In the genomic region with DNA sequence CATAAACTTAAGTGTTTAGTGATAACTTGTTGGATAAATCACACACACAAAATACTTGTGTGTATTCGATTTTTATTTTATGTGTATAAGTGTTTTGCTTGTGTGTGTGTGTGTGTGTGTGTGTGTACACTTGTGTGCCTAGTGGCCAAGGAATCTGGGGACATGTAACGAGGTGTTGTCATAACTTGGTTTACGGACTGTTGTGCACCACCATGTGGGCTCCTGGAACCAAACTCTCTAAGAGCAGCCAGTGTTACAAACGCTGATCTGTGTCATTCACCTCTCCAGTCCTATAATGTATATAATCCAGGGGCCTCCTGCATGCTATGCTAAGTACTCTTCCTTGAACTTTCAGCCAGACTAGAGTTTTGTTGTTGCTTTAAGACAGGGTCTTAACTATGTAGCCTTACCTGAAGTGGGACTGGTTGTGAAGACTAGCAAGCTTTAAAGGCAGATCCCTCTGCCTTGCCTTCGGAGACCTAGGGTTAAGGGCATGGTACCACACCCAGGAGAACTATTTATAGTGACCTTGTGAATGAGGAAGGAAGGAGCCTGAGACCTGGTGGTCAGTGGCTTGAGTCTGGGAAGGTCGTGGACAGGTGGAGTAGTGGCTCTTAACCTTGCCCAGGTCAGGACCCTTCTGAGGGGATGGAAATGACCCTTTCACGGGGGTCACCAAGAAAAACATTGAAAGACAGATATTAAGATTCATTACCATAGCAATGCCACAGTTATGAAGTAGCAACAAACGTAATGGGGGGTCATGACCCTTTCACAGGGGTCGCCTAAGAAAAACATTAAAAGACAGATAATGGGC, we compare ENCODE assay signal across 10 mouse cellular contexts. TPM values are rescaled to one million over a fixed set of nuclear protein-coding genes. Genes with fewer than 3 reads are reported as not detected.
DNase-seq lines count a peak whose midpoint lies in the region; ATAC-seq lines count a peak whose summit lies in the region.
"Had no signal": no experiment of that assay in that cellular context is flagged by ENCODE, and none has a peak within 500 bp of the region (broad histone marks: within the 10 kb centered on the region; RNA-seq: fewer than 3 reads in every experiment).

No protein-coding gene starts in this region.

- peak; percentile 83 for DNase-seq in midbrain, embryonic 11.5 days (ENCODE audit: low spot score, missing footprints)
- no peak for DNase-seq in limb, embryonic 11.5 days (ENCODE audit: low spot score)
- DNase-seq in left cerebral cortex, adult 18-20 months (ENCODE audit: low spot score in 2 of 2), result no peak
- no peak for DNase-seq in spleen, adult 12 weeks (ENCODE audit: low spot score)
- DNase-seq: left cerebral cortex, postnatal 4 days had no signal

- WGBS in midbrain, embryonic 11.5 days, result 80% methylated on average over 9 of the region's 9 CpGs
- 82% methylated on average over 9 of the region's 9 CpGs for WGBS in midbrain, embryonic 16.5 days
- 67% methylated on average over 9 of the region's 9 CpGs for WGBS in limb, embryonic 11.5 days
- 47% methylated on average over 9 of the region's 9 CpGs for WGBS in stomach, embryonic 16.5 days

- no peak for ATAC-seq in erythroblast, adult 5-6 weeks (replicated peaks; ENCODE audit: low FRiP score, poor library complexity, severe bottlenecking)
- no peak for ATAC-seq in midbrain, embryonic 11.5 days (ENCODE audit: low FRiP score)
- no peak for ATAC-seq in midbrain, embryonic 16.5 days
- no peak for ATAC-seq in limb, embryonic 11.5 days (ENCODE audit: insufficient number of reproducible peaks, low FRiP score, low TSS enrichment, low read depth)
- no peak for ATAC-seq in stomach, embryonic 16.5 days (ENCODE audit: insufficient read depth, low FRiP score)

- H3K4me1 ChIP-seq in erythroblast, embryonic 14.5 days (ENCODE audit: control insufficient read depth), result peaks cover 59% of the 10 kb centered on the region
- peaks cover 25% of the 10 kb centered on the region for H3K4me1 ChIP-seq in midbrain, embryonic 11.5 days (ENCODE audit: control insufficient read depth, insufficient read depth, low read length)
- peaks cover 19% of the 10 kb centered on the region for H3K4me1 ChIP-seq in midbrain, embryonic 16.5 days (ENCODE audit: control insufficient read depth, insufficient read depth, low read length)
- peaks cover 16% of the 10 kb centered on the region for H3K4me1 ChIP-seq in limb, embryonic 11.5 days (ENCODE audit: control insufficient read depth, insufficient read depth, low read length)
- peaks cover 31% of the 10 kb centered on the region for H3K4me1 ChIP-seq in stomach, embryonic 16.5 days (ENCODE audit: control insufficient read depth, insufficient read depth, low read length)

- peak overlapping the region; percentile 97 for H3K4me2 ChIP-seq in midbrain, embryonic 11.5 days
- H3K4me2 ChIP-seq in midbrain, embryonic 16.5 days (ENCODE audit: low read length), result no peak overlapping the region
- peak overlapping the region; percentile 82; the same call in 1 of the 2 replicates for H3K4me2 ChIP-seq in limb, embryonic 11.5 days (ENCODE audit: low read depth, severe bottlenecking)
- peak overlapping the region; percentile 98 for H3K4me2 ChIP-seq in stomach, embryonic 16.5 days (ENCODE audit: low read depth, low read length)

- peak overlapping the region; percentile 96 for H3K9ac ChIP-seq in midbrain, embryonic 11.5 days (ENCODE audit: low read length)
- no peak overlapping the region; the same call in 1 of the 2 replicates for H3K9ac ChIP-seq in midbrain, embryonic 16.5 days (ENCODE audit: low read depth, low read length)
- H3K9ac ChIP-seq in limb, embryonic 11.5 days (ENCODE audit: low read length), result peak overlapping the region; percentile 91; the same call in 1 of the 2 replicates
- peak overlapping the region; percentile 92 for H3K9ac ChIP-seq in stomach, embryonic 16.5 days (ENCODE audit: low read length)

- no peaks in the 10 kb centered on the region for H3K27me3 ChIP-seq in erythroblast, embryonic 14.5 days (ENCODE audit: control insufficient read depth)
- no peaks in the 10 kb centered on the region for H3K27me3 ChIP-seq in midbrain, embryonic 11.5 days (ENCODE audit: control insufficient read depth, insufficient read depth, low read length)
- H3K27me3 ChIP-seq in midbrain, embryonic 16.5 days (ENCODE audit: control insufficient read depth, insufficient read depth, low read depth, low read length), result no peaks in the 10 kb centered on the region
- H3K27me3 ChIP-seq in limb, embryonic 11.5 days (ENCODE audit: control insufficient read depth, insufficient read depth, low read length), result no peaks in the 10 kb centered on the region
- H3K27me3 ChIP-seq in stomach, embryonic 16.5 days (ENCODE audit: control insufficient read depth, insufficient read depth, low read length), result no peaks in the 10 kb centered on the region

- H3K27ac ChIP-seq in midbrain, embryonic 11.5 days (ENCODE audit: low read depth, low read length), result no peak overlapping the region
- H3K27ac ChIP-seq in midbrain, embryonic 16.5 days (ENCODE audit: low read length), result no peak overlapping the region
- H3K27ac ChIP-seq in limb, embryonic 11.5 days (replicated peaks; ENCODE audit: low read depth, low read length), result no peak overlapping the region
- H3K27ac ChIP-seq in stomach, embryonic 16.5 days (ENCODE audit: low read length), result no peak overlapping the region

- H3K36me3 ChIP-seq in erythroblast, embryonic 14.5 days (ENCODE audit: control insufficient read depth), result peaks cover 60% of the 10 kb centered on the region
- H3K36me3 ChIP-seq in midbrain, embryonic 11.5 days (ENCODE audit: control insufficient read depth, insufficient read depth, low read length), result peaks cover 24% of the 10 kb centered on the region
- H3K36me3 ChIP-seq in midbrain, embryonic 16.5 days (ENCODE audit: control insufficient read depth, insufficient read depth, low read length), result peaks cover 22% of the 10 kb centered on the region
- peaks cover 26% of the 10 kb centered on the region for H3K36me3 ChIP-seq in limb, embryonic 11.5 days (ENCODE audit: control insufficient read depth, insufficient read depth, low read length)
- peaks cover 17% of the 10 kb centered on the region for H3K36me3 ChIP-seq in stomach, embryonic 16.5 days (ENCODE audit: control insufficient read depth, insufficient read depth, low read length)

- no peaks in the 10 kb centered on the region for H3K9me3 ChIP-seq in erythroblast, embryonic 14.5 days (ENCODE audit: control insufficient read depth, low read length)
- no peaks in the 10 kb centered on the region for H3K9me3 ChIP-seq in midbrain, embryonic 11.5 days (ENCODE audit: control insufficient read depth, low read length)
- H3K9me3 ChIP-seq in midbrain, embryonic 16.5 days (replicated peaks; ENCODE audit: control insufficient read depth, low read length, poor library complexity, severe bottlenecking), result no peaks in the 10 kb centered on the region
- H3K9me3 ChIP-seq in limb, embryonic 11.5 days (ENCODE audit: control insufficient read depth, low read length), result no peaks in the 10 kb centered on the region
- H3K9me3 ChIP-seq in stomach, embryonic 16.5 days (replicated peaks; ENCODE audit: control insufficient read depth, low read length), result no peaks in the 10 kb centered on the region

- peak overlapping the region; percentile 87 for H3K4me3 ChIP-seq in erythroblast, embryonic 14.5 days (replicated peaks)
- peak overlapping the region; percentile 5; the same call in 1 of the 2 replicates for H3K4me3 ChIP-seq in midbrain, embryonic 11.5 days (ENCODE audit: low read depth, low read length)
- no peak overlapping the region for H3K4me3 ChIP-seq in midbrain, embryonic 16.5 days (ENCODE audit: low read depth, low read length)
- H3K4me3 ChIP-seq in limb, embryonic 11.5 days (ENCODE audit: low read depth, low read length), result peak overlapping the region; percentile 70
- H3K4me3 ChIP-seq in stomach, embryonic 16.5 days (replicated peaks; ENCODE audit: low read length), result peak overlapping the region; percentile 66; the same call in 1 of the 2 replicates

RNA-seq across cellular contexts. Expression of gene Vars, which starts 2.4 kb away (rescaled TPM):
- polyA plus RNA-seq in erythroblast, embryonic 14.5 days (2012), result 41.7 and 44.9 TPM in 2 replicates
- 24.4 and 33.4 TPM in 2 replicates for total RNA-seq in erythroblast, adult 5-6 weeks (2015; ENCODE audit: low replicate concordance)
- total RNA-seq in erythroblast, adult 5-6 weeks (2017; ENCODE audit: low replicate concordance), result 37.4 and 45.0 TPM in 2 replicates
- 76.1 and 81.2 TPM in 2 replicates for polyA plus RNA-seq in midbrain, embryonic 11.5 days (2014; fragmentation: Nextera tagmentation; extraction: Ambion mirVana)
- 54.8 and 56.5 TPM in 2 replicates for polyA plus RNA-seq in midbrain, embryonic 16.5 days (2015; fragmentation: Nextera tagmentation; extraction: Ambion mirVana)
- 124 and 140 TPM in 2 replicates for polyA plus RNA-seq in limb, embryonic 11.5 days (2014; fragmentation: Nextera tagmentation; extraction: Ambion mirVana)
- polyA plus RNA-seq in stomach, embryonic 16.5 days (2015; fragmentation: Nextera tagmentation; extraction: Ambion mirVana), result 81.1 and 82.1 TPM in 2 replicates
- 10 to 100 TPM; 39.6 to 44.0 TPM for total RNA-seq in left cerebral cortex, adult 18-20 months (2021)

RNA-seq across cellular contexts. Expression of gene Vwa7, which starts 13.1 kb away (rescaled TPM):
- 0.01 TPM in 2 replicates for polyA plus RNA-seq in erythroblast, embryonic 14.5 days (2012)
- total RNA-seq in erythroblast, adult 5-6 weeks (2015; ENCODE audit: low replicate concordance), result not detected in 2 replicates
- total RNA-seq in erythroblast, adult 5-6 weeks (2017; ENCODE audit: low replicate concordance), result not detected in 2 replicates
- polyA plus RNA-seq in midbrain, embryonic 11.5 days (2014; fragmentation: Nextera tagmentation; extraction: Ambion mirVana), result 0.07 TPM in 1 of 2 replicates, not detected in the other
- 0.16 and 0.26 TPM in 2 replicates for polyA plus RNA-seq in midbrain, embryonic 16.5 days (2015; fragmentation: Nextera tagmentation; extraction: Ambion mirVana)
- 0.07 and 0.16 TPM in 2 replicates for polyA plus RNA-seq in limb, embryonic 11.5 days (2014; fragmentation: Nextera tagmentation; extraction: Ambion mirVana)
- polyA plus RNA-seq in stomach, embryonic 16.5 days (2015; fragmentation: Nextera tagmentation; extraction: Ambion mirVana), result 0.26 and 0.42 TPM in 2 replicates
- total RNA-seq in left cerebral cortex, adult 18-20 months (2021), result under 1 TPM; 0.61 to 0.77 TPM

RNA-seq across cellular contexts. Expression of gene Lsm2, which starts 21.6 kb away (rescaled TPM):
- polyA plus RNA-seq in erythroblast, embryonic 14.5 days (2012), result 15.9 and 21.4 TPM in 2 replicates
- total RNA-seq in erythroblast, adult 5-6 weeks (2015; ENCODE audit: low replicate concordance), result 46.8 and 50.3 TPM in 2 replicates
- total RNA-seq in erythroblast, adult 5-6 weeks (2017; ENCODE audit: low replicate concordance), result 11.2 and 16.7 TPM in 2 replicates
- polyA plus RNA-seq in midbrain, embryonic 11.5 days (2014; fragmentation: Nextera tagmentation; extraction: Ambion mirVana), result 213 and 234 TPM in 2 replicates
- 97.2 and 107 TPM in 2 replicates for polyA plus RNA-seq in midbrain, embryonic 16.5 days (2015; fragmentation: Nextera tagmentation; extraction: Ambion mirVana)
- 266 and 271 TPM in 2 replicates for polyA plus RNA-seq in limb, embryonic 11.5 days (2014; fragmentation: Nextera tagmentation; extraction: Ambion mirVana)
- 145 and 146 TPM in 2 replicates for polyA plus RNA-seq in stomach, embryonic 16.5 days (2015; fragmentation: Nextera tagmentation; extraction: Ambion mirVana)
- total RNA-seq in left cerebral cortex, adult 18-20 months (2021), result 10 to 100 TPM; 13.9 to 15.5 TPM

RNA-seq across cellular contexts. Expression of gene Sapcd1, which starts 24.6 kb away (rescaled TPM):
- polyA plus RNA-seq in erythroblast, embryonic 14.5 days (2012), result 0.87 and 0.97 TPM in 2 replicates
- 2.3 TPM in 1 of 2 replicates, not detected in the other for total RNA-seq in erythroblast, adult 5-6 weeks (2015; ENCODE audit: low replicate concordance)
- not detected in 2 replicates for total RNA-seq in erythroblast, adult 5-6 weeks (2017; ENCODE audit: low replicate concordance)
- polyA plus RNA-seq in midbrain, embryonic 11.5 days (2014; fragmentation: Nextera tagmentation; extraction: Ambion mirVana), result 5.3 and 7.3 TPM in 2 replicates
- polyA plus RNA-seq in midbrain, embryonic 16.5 days (2015; fragmentation: Nextera tagmentation; extraction: Ambion mirVana), result 0.71 and 1.1 TPM in 2 replicates
- 1.4 TPM in 2 replicates for polyA plus RNA-seq in limb, embryonic 11.5 days (2014; fragmentation: Nextera tagmentation; extraction: Ambion mirVana)
- polyA plus RNA-seq in stomach, embryonic 16.5 days (2015; fragmentation: Nextera tagmentation; extraction: Ambion mirVana), result 14.2 and 14.3 TPM in 2 replicates
- not detected for total RNA-seq in left cerebral cortex, adult 18-20 months (2021)
- total RNA-seq: gastrocnemius, adult 8-10 months had no signal

RNA-seq across cellular contexts. Expression of gene Hspa1l, which starts 30.7 kb away (rescaled TPM):
- 0.04 TPM in 1 of 2 replicates, not detected in the other for polyA plus RNA-seq in erythroblast, embryonic 14.5 days (2012)
- total RNA-seq in erythroblast, adult 5-6 weeks (2015; ENCODE audit: low replicate concordance), result not detected in 2 replicates
- total RNA-seq in erythroblast, adult 5-6 weeks (2017; ENCODE audit: low replicate concordance), result not detected in 2 replicates
- 1.4 and 2.0 TPM in 2 replicates for polyA plus RNA-seq in midbrain, embryonic 11.5 days (2014; fragmentation: Nextera tagmentation; extraction: Ambion mirVana)
- 2.0 and 2.4 TPM in 2 replicates for polyA plus RNA-seq in midbrain, embryonic 16.5 days (2015; fragmentation: Nextera tagmentation; extraction: Ambion mirVana)
- polyA plus RNA-seq in limb, embryonic 11.5 days (2014; fragmentation: Nextera tagmentation; extraction: Ambion mirVana), result 1.5 and 1.6 TPM in 2 replicates
- polyA plus RNA-seq in stomach, embryonic 16.5 days (2015; fragmentation: Nextera tagmentation; extraction: Ambion mirVana), result 0.96 and 1.4 TPM in 2 replicates
- under 1 TPM; 0.44 to 0.61 TPM for total RNA-seq in left cerebral cortex, adult 18-20 months (2021)
